ENCODE assay signal across 9 mouse cellular contexts in the genomic region with DNA sequence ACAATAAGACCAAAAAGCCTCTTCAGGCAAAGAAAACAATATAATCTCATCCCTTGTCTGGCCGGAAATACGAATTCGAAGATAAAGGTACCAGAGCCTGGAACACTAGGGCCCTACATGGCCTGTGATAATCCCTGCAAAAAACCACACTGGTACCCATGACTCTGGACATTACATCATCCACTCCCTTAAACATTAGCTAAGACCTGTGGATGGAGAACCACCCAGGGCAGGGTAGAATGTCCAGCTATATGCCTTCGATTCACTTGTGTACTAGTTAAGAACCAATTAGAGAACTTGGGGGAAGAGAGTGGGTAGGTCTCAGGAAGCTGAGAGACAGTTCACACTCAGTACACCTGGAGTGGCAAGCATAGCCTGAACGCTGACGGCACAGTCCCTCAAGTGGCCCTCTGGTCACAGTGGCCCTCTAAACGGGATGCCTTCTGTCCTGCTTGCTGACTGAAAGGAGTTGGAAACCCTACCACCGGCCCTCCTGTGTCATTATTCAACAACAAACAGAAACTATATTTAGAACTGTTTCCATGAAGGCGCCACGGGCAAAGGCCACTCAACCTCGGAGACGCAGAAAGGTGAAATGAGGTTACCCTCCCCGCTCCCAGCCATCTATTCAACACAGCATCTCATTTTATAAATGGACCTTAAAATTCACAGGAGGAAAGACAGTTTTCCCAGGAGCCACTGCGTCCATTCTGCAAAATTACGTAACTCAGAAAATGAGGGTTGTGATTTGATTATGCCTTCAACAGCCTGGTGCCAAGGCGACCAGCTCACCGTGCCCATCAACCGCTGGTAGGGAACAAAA.
A peak's percentile ranks its signal among the peaks of the same experiment; 100 is the strongest.
DNase-seq lines count a peak whose midpoint lies in the region; ATAC-seq and TF ChIP-seq lines count a peak whose summit lies in the region.
"Had no signal": no experiment of that assay in that cellular context is flagged by ENCODE, and none has a peak within 500 bp of the region (broad histone marks: within the 10 kb centered on the region; RNA-seq: fewer than 3 reads in every experiment).

No protein-coding gene starts in this region.

- peaks cover 8 to 23% of the 10 kb centered on the region in 2 experiments for H3K4me1 ChIP-seq in CH12.LX (ENCODE audit: control insufficient read depth in 1 of 2, insufficient read depth in 2 of 2)
- peaks cover 79% of the 10 kb centered on the region for H3K4me1 ChIP-seq in heart, embryonic 13.5 days

- in situ Hi-C loops in CH12.LX (cut with MboI; ENCODE audit: low pct_ligation_motif_present, low pct_unique_long_range_greater_than_20kb, low sequenced_read_pairs): no loop called here

- dilution Hi-C loops in CH12.LX (cut with MboI; ENCODE audit: extremely low pct_ligation_motif_present, extremely low pct_unique_long_range_greater_than_20kb, low sequenced_read_pairs): no loop called here

- H3K27ac ChIP-seq in CH12.LX (ENCODE audit: insufficient read depth, low read depth): no peak overlapping the region
- peak overlapping the region; percentile 67 for H3K27ac ChIP-seq in heart, embryonic 13.5 days (replicated peaks)
- H3K27ac ChIP-seq: forebrain, embryonic 13.5 days had no signal

- peaks cover 10% of the 10 kb centered on the region for H3K79me2 ChIP-seq in CH12.LX (replicated peaks; ENCODE audit: control insufficient read depth, extremely low read depth, insufficient read depth, poor library complexity, severe bottlenecking)

- no peak for TF ChIP-seq CTCF in CH12.LX (conservative IDR thresholded peaks at IDR 0.05 in 1 of 2, IDR thresholded peaks at IDR 0.05 in 1 of 2; ENCODE audit: low read depth in 2 of 2, low read length in 2 of 2)

- no peak for TF ChIP-seq POLR2A in CH12.LX (IDR thresholded peaks at IDR 0.05; ENCODE audit: low read depth, low read length)

- no peak overlapping the region for H3K4me3 ChIP-seq in CH12.LX (replicated peaks in 1 of 3; ENCODE audit: low read depth in 2 of 3, low read length in 2 of 3, poor library complexity in 1 of 3)
- H3K4me3 ChIP-seq in heart, embryonic 13.5 days: no peak overlapping the region
- H3K4me3 ChIP-seq: forebrain, embryonic 13.5 days had no signal

- H3K9me3 ChIP-seq in CH12.LX (replicated peaks; ENCODE audit: low read length): no peaks in the 10 kb centered on the region
- no peaks in the 10 kb centered on the region for H3K9me3 ChIP-seq in heart, embryonic 13.5 days
- H3K9me3 ChIP-seq: forebrain, embryonic 13.5 days had no signal

- 51% methylated on average over 18 of the region's 18 CpGs for WGBS in heart, embryonic 13.5 days

- H3K36me3 ChIP-seq in CH12.LX (replicated peaks in 1 of 2; ENCODE audit: control insufficient read depth in 1 of 2, insufficient read depth in 1 of 2, low read length in 1 of 2): peaks cover 18 to 84% of the 10 kb centered on the region in 2 experiments
- peaks cover 30% of the 10 kb centered on the region for H3K36me3 ChIP-seq in heart, embryonic 13.5 days

- H3K27me3 ChIP-seq in CH12.LX (replicated peaks): no peaks in the 10 kb centered on the region
- no peaks in the 10 kb centered on the region for H3K27me3 ChIP-seq in heart, embryonic 13.5 days (replicated peaks)
- H3K27me3 ChIP-seq: forebrain, embryonic 13.5 days had no signal

- peak; percentile 33 for DNase-seq in cerebellum, adult 9-11 months
- no peak for DNase-seq in cerebellum, postnatal 10 days
- DNase-seq in CH12.LX (ENCODE audit: extremely low read depth): no peak
- peak; percentile 49 for DNase-seq in layer of hippocampus, adult 9-11 months
- no peak for DNase-seq in retina, postnatal 1 day
- DNase-seq in right cerebral cortex, postnatal 25 days: no peak
- DNase-seq in urinary bladder, postnatal 14 days (ENCODE audit: low spot score): no peak

- ATAC-seq in heart, embryonic 13.5 days (ENCODE audit: extremely low read depth, insufficient number of reproducible peaks, low FRiP score, low TSS enrichment): no peak
- ATAC-seq: forebrain, embryonic 13.5 days had no signal

- TF ChIP-seq EP300 in CH12.LX (IDR thresholded peaks at IDR 0.05; ENCODE audit: low read length): no peak

- H3K4me2 ChIP-seq in CH12.LX (ENCODE audit: insufficient read depth, low read depth, poor library complexity, severe bottlenecking): no peak overlapping the region
- H3K4me2 ChIP-seq in heart, embryonic 13.5 days: peak overlapping the region; percentile 35
- H3K4me2 ChIP-seq: forebrain, embryonic 13.5 days had no signal

- no peak overlapping the region for H3K9ac ChIP-seq in CH12.LX (ENCODE audit: insufficient read depth, low read depth)
- H3K9ac ChIP-seq in heart, embryonic 13.5 days: no peak overlapping the region
- H3K9ac ChIP-seq: forebrain, embryonic 13.5 days had no signal

- no peak for TF ChIP-seq RAD21 in CH12.LX (IDR thresholded peaks at IDR 0.05; ENCODE audit: low read depth, low read length)

TF ChIP-seq in CH12.LX, 34 proteins besides CTCF, POLR2A, EP300 and RAD21:
- TF ChIP-seq MEF2A (IDR thresholded peaks at IDR 0.05; ENCODE audit: borderline replicate concordance, low read depth, low read length): peak; percentile 77
- TF ChIP-seq RCOR1 (conservative IDR thresholded peaks at IDR 0.05; ENCODE audit: low read depth, low read length): no peak
- no peak for TF ChIP-seq MXI1 (IDR thresholded peaks at IDR 0.05; ENCODE audit: low read depth, low read length)
- no peak for TF ChIP-seq POLR2AphosphoS2 (IDR thresholded peaks at IDR 0.05; ENCODE audit: low read depth, low read length)
- TF ChIP-seq ETS1 (conservative IDR thresholded peaks at IDR 0.05; ENCODE audit: low read depth, low read length): no peak
- no peak for TF ChIP-seq MAFK (IDR thresholded peaks at IDR 0.05; ENCODE audit: insufficient replicate concordance, low read length)

Comparison
In these comparisons a context has a peak if more than half of its experiments do, and no peak if none do; other contexts are left out.
1. DNase-seq: peak in cerebellum, adult 9-11 months (single experiment) and layer of hippocampus, adult 9-11 months (single experiment); none in cerebellum, postnatal 10 days (0 of 2), CH12.LX (single experiment), retina, postnatal 1 day (single experiment), right cerebral cortex, postnatal 25 days (single experiment) and urinary bladder, postnatal 14 days (single experiment).